Mouse (Mus musculus) spleen, adult 2 months (tissue): ENCODE measurements around the gene Snx30.

Experiments
- CTCF ChIP-seq: fragments of 200-500 bp; IDR thresholded peaks from 2 replicates; pipeline ENCODE4 v1.5.1; 2011; ENCODE audit warnings: mild to moderate bottlenecking, inconsistent platforms; ENCODE audit not compliant: insufficient read depth, insufficient read length, insufficient replicate concordance; ENCODE audit errors: extremely low read depth
- POLR2A ChIP-seq: fragments of 200-500 bp; IDR thresholded peaks from 2 replicates; pipeline ENCODE4 v1.6.1; 2011; ENCODE audit warnings: low read depth, low read length, inconsistent platforms

DNA sequence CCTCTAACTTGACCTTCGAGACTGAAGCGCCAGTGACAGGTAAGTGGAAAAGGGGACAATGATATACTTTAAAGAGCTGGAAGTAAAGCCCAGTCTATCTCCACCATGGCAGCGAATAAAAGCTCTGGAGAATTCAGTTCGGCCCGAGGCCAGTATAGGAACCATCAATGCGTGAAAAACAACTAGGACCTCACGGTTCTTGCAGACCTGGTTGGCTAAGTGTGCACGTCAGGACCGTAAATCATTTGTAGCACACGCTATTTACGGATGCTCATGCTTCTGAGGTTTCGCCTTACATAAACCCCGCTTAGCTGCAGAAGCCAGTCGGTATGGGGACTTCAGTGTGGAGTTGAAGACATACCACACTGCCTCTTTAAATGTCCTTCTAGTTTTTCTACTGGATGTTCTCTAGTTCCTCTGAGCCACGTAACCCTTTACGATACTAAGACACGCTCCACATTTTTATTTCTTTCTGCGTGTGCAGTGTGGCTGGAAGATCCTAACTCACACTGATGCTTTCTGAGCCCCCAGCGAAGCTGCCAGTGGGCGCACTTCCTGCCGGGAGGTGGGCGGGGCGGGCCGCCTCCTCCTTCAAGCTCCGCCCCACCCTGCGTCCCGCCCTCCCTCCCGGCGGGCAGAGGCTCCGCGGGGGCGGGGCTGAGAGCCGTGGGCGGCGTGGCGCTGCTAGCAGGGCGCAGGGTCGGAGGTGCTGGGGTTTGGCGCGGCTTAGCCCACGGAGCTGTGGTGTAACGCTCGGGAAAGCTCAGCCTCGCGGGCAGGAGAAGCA lies at the start of gene Snx30:
- TF ChIP-seq POLR2A (peak; percentile 64), CTCF (no peak)
